Mouse (Mus musculus) erythroid progenitor cell, adult 5-6 weeks (primary cell): Measurements from ENCODE around the gene Sdf4. TPM values are rescaled to one million over a fixed set of nuclear protein-coding genes. Genes with fewer than 3 reads are reported as not detected.
A peak's percentile ranks its signal among the peaks of the same experiment; 100 is the strongest.

Experiments
- ATAC-seq: replicated peaks from 2 replicates; pipeline ENCODE4 v1.8.0; 2016; ENCODE audit warnings: moderate number of reproducible peaks, mild to moderate bottlenecking, moderate TSS enrichment, inconsistent platforms; ENCODE audit not compliant: poor library complexity, low FRiP score, severe bottlenecking
- total RNA-seq, 2 experiments: library from RNA; stranded (forward) in 1 of 2; stranded (reverse) in 1 of 2; fragments of 150-400 nt in 1 of 2; fragments of 186-747, 209-891 nt in 1 of 2; gene quantifications; 2 replicates each; pipeline versions ENCODE4 v1.2.3 to v1.2.4; 2015 to 2017; ENCODE audit warnings: low replicate concordance in 2 of 2

The Sdf4 gene
- total RNA-seq (2015; ENCODE audit: low replicate concordance) (31.4 and 59.1 TPM in 2 replicates), total RNA-seq (2017; ENCODE audit: low replicate concordance) (92.1 and 127 TPM in 2 replicates)

- ATAC-seq, result peak; percentile 83
Measured at GRCm38 (mm10) chr4:155992241-155992905, at the start of gene Sdf4, which contains the start of gene B3galt6. Sdf4 (plus strand) TSS chr4:155992872. B3galt6 (minus strand) TSS chr4:155992649.

- peak; percentile 20 for ATAC-seq
Measured at GRCm38 (mm10) chr4:155943049-155943452, 49.6 kb upstream of the Sdf4 start.

DNA sequence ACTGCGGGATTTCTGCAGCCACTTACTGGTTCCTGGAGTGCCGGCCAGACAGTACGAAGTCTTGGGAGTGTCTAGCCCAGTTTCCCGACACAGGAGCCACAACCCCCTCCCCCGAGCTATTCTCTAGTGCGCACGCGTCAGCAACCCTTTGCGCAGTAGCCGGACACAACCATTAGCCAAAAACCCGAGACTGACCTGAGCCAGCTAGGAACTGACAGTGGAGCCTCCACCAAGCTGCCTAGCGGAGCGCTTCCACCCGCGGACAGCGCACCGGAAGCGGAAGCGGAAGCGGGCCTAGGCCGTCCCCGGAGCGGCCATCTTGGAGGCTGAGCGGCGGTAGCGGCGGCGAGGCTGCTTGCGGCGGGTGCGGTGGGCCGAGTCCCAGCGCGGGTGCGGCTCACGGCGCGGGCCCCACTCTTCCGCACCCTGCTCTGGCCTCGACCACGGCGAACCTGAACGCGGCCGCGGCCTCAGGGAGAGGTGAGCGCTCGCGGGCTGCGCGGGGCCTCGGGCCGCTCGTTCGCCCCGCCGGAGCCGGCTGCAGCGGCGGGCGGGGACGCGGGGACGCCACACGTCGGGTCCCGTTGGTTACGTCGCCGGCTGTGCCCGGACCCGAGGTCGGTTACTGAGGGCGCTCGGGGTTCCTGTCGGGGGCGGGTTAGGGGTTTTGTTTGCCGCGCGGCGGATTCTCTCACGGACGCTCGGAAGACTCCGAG lies 49.0 kb upstream of the Sdf4 start, which contains the start of gene Ube2j2:
Gene Ube2j2 (plus strand): TSS at position 298 of the 716 bp plus-strand sequence.
- peak; percentile 98 for ATAC-seq

DNA sequence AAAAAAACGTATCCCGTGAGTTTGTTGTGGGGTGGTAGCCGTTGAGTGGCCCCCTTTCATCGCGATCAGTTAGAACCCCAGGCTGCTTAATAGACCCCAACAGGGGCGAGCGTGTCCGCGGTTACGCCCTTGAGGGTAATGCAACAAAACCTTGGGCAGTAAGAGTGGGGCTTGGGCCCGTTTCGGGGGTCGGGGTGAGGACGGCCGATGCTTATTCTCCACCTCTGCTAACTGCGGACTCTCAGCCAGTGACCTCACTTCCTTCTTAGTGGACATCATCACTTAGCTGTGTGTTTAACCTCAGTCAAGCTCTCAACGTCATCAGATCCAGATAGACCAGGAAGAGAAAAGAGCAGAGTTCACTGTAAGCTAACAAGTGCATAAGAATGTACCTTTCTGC lies 48.4 kb upstream of the Sdf4 start:
- no peak for ATAC-seq

- ATAC-seq, result no peak
Measured at GRCm38 (mm10) chr4:155947094-155947493, 45.6 kb upstream of the Sdf4 start.

DNA sequence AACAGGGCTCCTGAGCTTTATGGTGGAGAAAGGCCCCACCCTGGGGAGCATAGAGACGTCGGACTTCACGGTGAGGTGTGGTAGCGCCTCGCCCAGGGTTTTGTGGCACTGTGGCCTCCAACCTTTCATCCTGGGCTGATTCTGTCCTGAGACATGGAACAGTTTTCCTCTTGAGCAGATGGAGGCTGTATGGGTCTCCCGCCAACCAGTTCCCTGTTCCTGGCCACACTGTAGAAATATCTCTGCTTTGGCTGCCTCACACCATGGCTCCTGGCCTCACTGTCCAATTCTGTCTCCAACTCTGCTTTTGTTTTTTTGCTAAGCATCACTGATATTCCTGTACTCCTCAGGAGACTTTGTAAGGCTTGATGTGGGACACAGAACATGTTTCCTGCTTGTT lies 37.2 kb upstream of the Sdf4 start:
- ATAC-seq, result no peak

GRCm38 (mm10) chr4:155959275-155959674 lies 33.4 kb upstream of the Sdf4 start:
- ATAC-seq, result peak; percentile 57

DNA sequence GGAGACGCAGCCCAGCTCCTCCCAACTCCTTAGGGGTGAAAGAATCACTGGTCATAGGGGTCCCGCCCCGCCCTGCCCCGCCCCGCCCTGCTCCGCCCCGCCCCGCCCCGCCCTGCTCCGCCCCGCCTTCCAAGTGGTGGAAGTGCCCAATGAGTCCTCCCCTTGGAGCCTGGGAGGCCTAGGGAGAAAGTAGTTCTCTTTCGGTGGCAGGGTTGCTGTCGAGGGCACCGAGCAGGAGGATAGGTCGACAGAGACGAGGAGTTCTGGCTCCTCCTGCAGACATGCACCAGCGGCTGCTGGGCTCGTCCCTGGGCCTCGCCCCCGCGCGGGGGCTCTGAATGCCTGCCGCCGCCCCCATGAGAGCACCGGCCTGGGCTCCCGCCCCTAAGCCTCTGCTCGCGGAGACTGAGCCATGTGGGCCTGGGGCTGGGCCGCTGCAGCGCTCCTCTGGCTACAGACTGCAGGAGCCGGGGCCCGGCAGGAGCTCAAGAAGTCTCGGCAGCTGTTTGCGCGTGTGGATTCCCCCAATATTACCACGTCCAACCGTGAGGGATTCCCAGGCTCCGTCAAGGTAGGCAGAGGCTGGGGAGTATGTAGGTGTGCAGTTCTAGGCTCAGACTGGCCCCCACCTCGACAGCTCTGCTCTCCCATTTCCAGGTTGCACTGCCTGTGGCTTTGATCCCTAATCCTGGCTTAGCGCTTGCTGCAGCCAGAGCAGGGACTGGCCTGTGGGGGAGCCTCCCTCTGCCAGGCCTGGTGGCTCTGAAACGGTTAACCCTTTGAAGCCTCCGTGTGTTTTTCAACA lies 30.3 kb upstream of the Sdf4 start, which contains the start of gene C1qtnf12:
Gene C1qtnf12 (plus strand): TSS at position 152 of the 805 bp plus-strand sequence.
- ATAC-seq, result peak; percentile 44

GRCm38 (mm10) chr4:155963106-155963505 lies 29.6 kb upstream of the Sdf4 start:
- ATAC-seq, result peak; percentile 44

DNA sequence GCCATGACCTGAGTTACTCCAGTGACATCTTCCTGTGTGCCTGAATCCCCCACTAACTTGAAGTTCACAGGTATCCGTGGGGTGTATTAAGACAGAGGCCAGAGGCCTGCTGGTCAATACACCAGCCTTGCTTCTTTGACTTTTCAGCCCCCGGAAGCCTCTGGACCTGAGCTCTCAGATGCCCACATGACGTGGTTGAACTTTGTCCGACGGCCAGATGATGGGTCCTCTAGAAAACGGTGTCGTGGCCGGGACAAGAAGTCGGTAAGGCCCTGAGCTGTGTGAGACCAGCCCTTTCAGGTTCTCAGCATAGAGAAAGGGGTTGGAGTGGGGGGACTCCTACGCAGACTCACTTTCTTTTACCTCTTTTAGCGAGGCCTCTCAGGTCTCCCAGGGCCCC lies 28.3 kb upstream of the Sdf4 start:
- no peak for ATAC-seq

DNA sequence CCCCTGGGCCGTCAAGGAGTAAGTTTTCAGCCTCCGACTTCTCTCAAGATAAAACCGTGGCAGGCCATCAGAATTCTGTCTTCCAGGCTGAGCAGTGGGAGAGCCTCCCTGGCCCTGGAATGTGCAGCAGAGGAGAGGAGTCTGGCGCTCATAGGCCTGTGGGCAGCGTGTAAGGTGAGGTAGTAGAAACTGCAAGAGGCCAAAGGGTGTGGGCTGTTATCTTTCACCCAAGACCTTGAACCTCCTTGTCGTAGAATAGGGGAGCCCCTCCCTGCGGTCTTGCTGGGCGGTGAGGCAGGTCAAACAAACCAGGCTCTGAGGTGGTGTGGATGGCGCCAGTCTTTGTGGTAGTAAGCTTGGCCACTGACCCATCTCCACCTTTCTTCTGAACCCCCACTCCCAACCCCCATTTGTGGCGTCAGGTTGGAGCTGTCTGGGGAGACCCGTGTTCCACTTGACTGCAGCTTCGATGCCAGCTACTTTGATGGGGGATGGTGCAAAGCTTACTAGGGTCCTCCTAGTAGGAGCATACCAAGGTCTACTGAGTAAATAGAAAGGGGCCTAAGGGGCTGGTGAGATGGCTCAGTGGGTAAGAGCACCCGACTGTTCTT lies 23.5 kb upstream of the Sdf4 start:
- ATAC-seq, result peak; percentile 77

DNA sequence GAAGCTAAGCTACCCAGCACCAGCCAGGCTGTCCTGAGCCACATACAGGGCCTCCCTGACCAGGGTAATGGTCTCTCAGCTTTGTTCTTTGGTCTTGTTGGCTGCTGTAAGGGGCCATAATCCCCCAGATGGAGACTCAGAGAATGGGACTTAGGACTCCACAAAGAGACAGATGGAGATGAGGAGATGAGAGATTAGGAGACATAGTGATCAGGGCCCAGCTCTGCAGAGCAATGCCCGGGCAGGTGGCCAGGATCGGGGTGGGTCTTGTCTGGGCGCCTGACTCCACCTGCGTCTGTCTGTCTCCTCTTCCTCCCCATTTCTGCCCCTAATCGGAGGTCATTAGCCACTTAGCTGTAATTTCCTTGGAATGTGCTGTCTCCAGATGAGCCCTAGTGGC lies 22.4 kb upstream of the Sdf4 start:
- ATAC-seq, result 0 out of 2 replicates have a peak, but pooled peaks have one; percentile 44

DNA sequence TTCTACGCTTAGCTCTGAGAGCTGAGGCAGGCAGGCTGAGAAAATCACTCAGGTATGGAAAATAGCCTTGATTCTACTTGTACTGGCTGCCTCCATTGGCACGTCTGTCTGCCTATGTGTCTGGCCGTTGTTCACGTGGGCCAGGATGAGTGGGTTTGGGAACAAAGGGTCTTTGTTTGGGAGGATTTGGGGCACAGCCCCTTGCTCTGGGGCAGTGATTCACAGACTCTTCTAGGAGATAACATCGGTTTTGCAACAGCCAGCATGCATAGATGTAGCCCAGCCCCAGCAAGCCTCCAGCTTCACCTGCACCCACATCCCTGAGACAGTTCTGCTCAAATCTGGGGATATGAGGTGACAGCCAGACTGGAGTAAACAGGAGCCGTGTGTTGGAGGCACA lies 20.0 kb upstream of the Sdf4 start:
- ATAC-seq, result no peak

GRCm38 (mm10) chr4:155973239-155973638 lies 19.4 kb upstream of the Sdf4 start:
- no peak for ATAC-seq

DNA sequence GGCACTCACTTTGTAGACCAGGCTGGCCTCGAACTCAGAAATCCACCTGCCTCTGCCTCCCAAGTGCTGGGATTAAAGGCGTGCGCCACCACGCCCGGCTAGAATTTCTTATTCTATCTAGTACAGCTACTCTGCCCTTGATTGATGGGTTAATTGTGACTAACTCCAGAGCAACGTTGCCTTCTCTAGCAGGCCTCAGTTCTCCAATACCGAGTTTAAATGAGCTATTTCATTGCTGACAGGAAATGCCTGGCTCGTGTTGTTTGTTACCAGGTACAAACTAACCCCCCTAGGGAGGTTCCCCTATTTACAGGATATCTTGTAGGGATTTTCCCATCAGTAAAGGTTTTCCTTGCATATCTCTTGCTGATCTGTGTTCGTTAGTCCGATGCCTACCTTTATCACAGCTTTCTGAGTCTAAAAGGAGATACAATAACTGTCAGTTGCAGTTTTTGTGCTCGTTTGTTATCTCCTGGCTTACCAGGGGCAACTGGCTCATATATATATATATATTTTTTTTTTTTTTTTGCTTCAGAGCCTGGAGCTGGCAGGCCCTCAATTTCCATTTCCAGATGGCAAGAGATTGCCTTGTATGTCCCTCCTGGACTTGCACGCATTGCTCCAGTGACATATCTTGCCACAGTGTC lies 11.1 kb upstream of the Sdf4 start:
- no peak for ATAC-seq

DNA sequence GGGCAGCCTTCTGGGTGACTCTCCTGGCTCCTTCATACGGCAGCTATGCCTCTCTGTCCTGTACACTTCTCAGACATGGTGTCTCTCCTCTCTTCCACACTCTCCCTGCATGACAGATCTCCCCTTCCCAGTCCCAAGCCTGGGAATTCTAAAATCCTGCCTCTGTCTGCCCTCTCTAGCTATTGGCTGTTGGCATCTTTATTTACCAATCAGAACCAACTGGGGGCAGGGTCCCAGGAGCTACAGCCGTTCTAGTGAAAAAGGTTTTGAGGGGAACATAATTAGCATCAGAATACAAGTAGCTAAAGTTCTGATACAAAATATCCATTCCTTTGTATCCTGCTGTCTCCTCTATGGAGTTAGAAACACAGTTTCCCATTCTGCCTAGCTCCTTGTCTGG lies 8.9 kb upstream of the Sdf4 start:
- ATAC-seq, result 0 out of 2 replicates have a peak, but pooled peaks have one; percentile 47

DNA sequence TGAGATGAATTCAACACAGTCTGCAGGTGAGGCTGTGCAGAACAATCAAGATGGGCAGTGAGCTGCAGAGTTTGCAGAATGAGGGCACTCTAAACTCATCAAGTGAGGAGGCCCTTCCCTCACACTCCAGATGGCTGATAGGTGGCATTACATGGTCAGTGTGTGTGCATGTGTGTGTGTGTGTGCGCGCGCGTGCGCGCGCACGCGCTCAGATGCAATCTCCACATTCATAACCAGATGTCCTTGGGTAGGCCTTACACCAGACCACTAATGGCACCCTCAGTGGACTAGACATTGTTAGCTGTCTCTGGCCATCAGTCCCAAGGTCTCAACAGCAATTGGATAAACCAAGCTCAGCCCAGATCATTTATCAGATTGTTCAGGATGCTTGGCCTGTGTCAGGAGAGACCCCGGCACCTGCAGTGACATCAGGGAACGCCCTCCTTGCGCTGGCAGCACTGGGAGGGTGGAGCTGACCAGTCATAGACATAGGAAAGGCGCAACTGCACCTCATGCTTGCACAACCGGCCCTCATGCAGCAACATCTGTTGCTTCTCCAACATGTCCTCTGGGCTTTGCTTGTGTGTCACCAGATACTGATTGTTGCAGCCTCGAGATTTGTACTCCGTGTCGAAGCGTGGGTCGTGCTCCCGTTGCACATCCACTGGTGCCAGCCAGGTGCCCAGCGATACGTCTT lies 1.3 kb upstream of the Sdf4 start:
- no peak for ATAC-seq

GRCm38 (mm10) chr4:155991908-155992230 lies 803 bp upstream of the Sdf4 start:
- no peak for ATAC-seq
